Mouse (Mus musculus) embryonic facial prominence, embryonic 12.5 days (tissue): Measurements from ENCODE around the gene Mcrip1. TPM values are rescaled to one million over a fixed set of nuclear protein-coding genes. Genes with fewer than 3 reads are reported as not detected.
"Not testable (repeated sequence)": the region's sequence is repeated elsewhere in the genome, so short reads cannot be mapped to it uniquely, and the experiment has no call there.

Experiments used
- ATAC-seq: fragments of 200-750 bp; cut with Nextera tagmentation; 2 replicates; pipeline ENCODE4 v1.8.0; 2017; ENCODE audit not compliant: insufficient number of reproducible peaks, insufficient read depth, low FRiP score, low TSS enrichment
- H3K27ac ChIP-seq: fragments of 300-500 bp; sonication (generic); 2 replicates; pipeline ENCODE4 v1.5.1; 2016; ENCODE audit warnings: mild to moderate bottlenecking
- H3K27me3 ChIP-seq: fragments of 300-500 bp; sonication (generic); 2 replicates; pipeline ENCODE4 v1.6.1; 2016; ENCODE audit warnings: mild to moderate bottlenecking, moderate library complexity
- H3K36me3 ChIP-seq: fragments of 300-500 bp; sonication (generic); 2 replicates; pipeline ENCODE4 v1.6.1; 2016; ENCODE audit warnings: mild to moderate bottlenecking
- H3K4me1 ChIP-seq: fragments of 300-500 bp; sonication (generic); 2 replicates; pipeline ENCODE4 v1.6.1; 2016
- H3K4me2 ChIP-seq: fragments of 300-500 bp; sonication (generic); replicated peaks from 2 replicates; pipeline ENCODE4 v1.6.1; 2016; ENCODE audit warnings: mild to moderate bottlenecking, moderate library complexity
- H3K4me3 ChIP-seq: fragments of 300-500 bp; sonication (generic); 2 replicates; pipeline ENCODE4 v1.5.1; 2016; ENCODE audit warnings: mild to moderate bottlenecking
- H3K9ac ChIP-seq: fragments of 300-500 bp; sonication (generic); 2 replicates; pipeline ENCODE4 v1.6.1; 2016; ENCODE audit warnings: mild to moderate bottlenecking, moderate library complexity
- H3K9me3 ChIP-seq: fragments of 300-500 bp; sonication (generic); 2 replicates; pipeline ENCODE4 v1.6.1; 2016; ENCODE audit warnings: mild to moderate bottlenecking, moderate library complexity
- WGBS: fragments of 180-500 bp; shearing (Covaris S2); methylation state at CpG from one replicate; pipeline ENCODE4 v1.1.7; 2016; 5-methylcytosine and 5-hydroxymethylcytosine counted together
- polyA plus RNA-seq: library from polyadenylated mRNA; unstranded; fragments of >200 nt; fragmentation: Nextera tagmentation; extraction: Ambion mirVana; gene quantifications from 2 replicates; pipeline ENCODE4 v1.2.1, GENCODE M21; 2016

Gene Mcrip1
- polyA plus RNA-seq, 1 experiment from 2014 or later = 234 TPM

- H3K27me3 ChIP-seq = no peaks in the 10 kb centered on the region
- H3K9ac ChIP-seq = no peak overlapping the region
- no peak overlapping the region for H3K27ac ChIP-seq
- 85% methylated on average over 5 of the region's 5 CpGs for WGBS
- H3K36me3 ChIP-seq = no peaks in the 10 kb centered on the region
- ATAC-seq = no peak
- H3K4me2 ChIP-seq = no peak overlapping the region
- H3K9me3 ChIP-seq = no peaks in the 10 kb centered on the region
- H3K4me1 ChIP-seq = no peaks in the 10 kb centered on the region
- H3K4me3 ChIP-seq = no peak overlapping the region
Measured at GRCm38 (mm10) chr11:120520967-120521540, 28.5 kb downstream of the Mcrip1 start.

GRCm38 (mm10) chr11:120520498-120520897, 29.0 kb downstream of the Mcrip1 start:
- Histone ChIP-seq H3K9me3 (no peaks in the 10 kb centered on the region), H3K4me3 (no peak overlapping the region), H3K9ac (no peak overlapping the region; the same call in 1 of the 2 replicates), H3K27ac (no peak overlapping the region), H3K27me3 (no peaks in the 10 kb centered on the region), H3K4me1 (no peaks in the 10 kb centered on the region), H3K4me2 (no peak overlapping the region), H3K36me3 (no peaks in the 10 kb centered on the region)
- no peak for ATAC-seq
- 65% methylated on average over 9 of the region's 9 CpGs for WGBS

GRCm38 (mm10) chr11:120519738-120520137, 29.8 kb downstream of the Mcrip1 start:
- peak overlapping the region; percentile 32; the same call in 1 of the 2 replicates for H3K9ac ChIP-seq
- no peak overlapping the region for H3K4me3 ChIP-seq
- H3K4me2 ChIP-seq = no peak overlapping the region; the same call in 1 of the 2 replicates
- H3K9me3 ChIP-seq = no peaks in the 10 kb centered on the region
- H3K27ac ChIP-seq = no peak overlapping the region
- H3K4me1 ChIP-seq = no peaks in the 10 kb centered on the region
- WGBS = 35% methylated on average over 9 of the region's 9 CpGs
- no peaks in the 10 kb centered on the region for H3K27me3 ChIP-seq
- ATAC-seq = no peak; the same call in 1 of the 2 replicates
- no peaks in the 10 kb centered on the region for H3K36me3 ChIP-seq

GRCm38 (mm10) chr11:120518558-120518957, 31.0 kb downstream of the Mcrip1 start:
- Histone ChIP-seq H3K4me2 (no peak overlapping the region), H3K27me3 (no peaks in the 10 kb centered on the region), H3K9me3 (no peaks in the 10 kb centered on the region), H3K9ac (no peak overlapping the region), H3K27ac (no peak overlapping the region), H3K4me3 (no peak overlapping the region), H3K4me1 (no peaks in the 10 kb centered on the region), H3K36me3 (no peaks in the 10 kb centered on the region)
- no peak for ATAC-seq
- WGBS = 75% methylated on average over 6 of the region's 6 CpGs

GRCm38 (mm10) chr11:120518027-120518426, 31.5 kb downstream of the Mcrip1 start:
- Histone ChIP-seq H3K27ac (no peak overlapping the region), H3K4me2 (no peak overlapping the region), H3K27me3 (no peaks in the 10 kb centered on the region), H3K36me3 (no peaks in the 10 kb centered on the region), H3K9me3 (no peaks in the 10 kb centered on the region), H3K4me3 (no peak overlapping the region), H3K4me1 (no peaks in the 10 kb centered on the region), H3K9ac (no peak overlapping the region)
- WGBS = 52% methylated on average over 6 of the region's 6 CpGs
- ATAC-seq = no peak

- no peak overlapping the region for H3K4me2 ChIP-seq
- H3K4me1 ChIP-seq = no peaks in the 10 kb centered on the region
- no peaks in the 10 kb centered on the region for H3K36me3 ChIP-seq
- no peaks in the 10 kb centered on the region for H3K27me3 ChIP-seq
- no peak for ATAC-seq
- WGBS = 82% methylated on average over 4 of the region's 4 CpGs
- no peak overlapping the region for H3K4me3 ChIP-seq
- no peak overlapping the region for H3K27ac ChIP-seq
- no peaks in the 10 kb centered on the region for H3K9me3 ChIP-seq
- no peak overlapping the region for H3K9ac ChIP-seq
Measured at GRCm38 (mm10) chr11:120517147-120517546, 32.4 kb downstream of the Mcrip1 start.

GRCm38 (mm10) chr11:120515611-120516010, 33.9 kb downstream of the Mcrip1 start:
- Histone ChIP-seq H3K4me3 (no peak overlapping the region), H3K27ac (no peak overlapping the region), H3K4me1 (peaks cover 2% of the 10 kb centered on the region), H3K27me3 (no peaks in the 10 kb centered on the region), H3K36me3 (no peaks in the 10 kb centered on the region), H3K9ac (no peak overlapping the region), H3K4me2 (no peak overlapping the region), H3K9me3 (no peaks in the 10 kb centered on the region)
- 0 out of 2 replicates have a peak, but pooled peaks have one; percentile 65 for ATAC-seq
- 17% methylated on average over 17 of the region's 17 CpGs for WGBS

GRCm38 (mm10) chr11:120514262-120514661, 35.3 kb downstream of the Mcrip1 start:
- H3K4me1 ChIP-seq, ATAC-seq, H3K4me2 ChIP-seq, H3K9ac ChIP-seq, H3K36me3 ChIP-seq, H3K9me3 ChIP-seq, H3K27ac ChIP-seq, H3K27me3 ChIP-seq, H3K4me3 ChIP-seq: not testable (repeated sequence)
- 85% methylated on average over 2 of the region's 2 CpGs for WGBS

GRCm38 (mm10) chr11:120512790-120513453, 36.6 kb downstream of the Mcrip1 start:
- Histone ChIP-seq H3K4me2 (no peak overlapping the region), H3K4me1 (peaks cover 6% of the 10 kb centered on the region), H3K9ac (no peak overlapping the region), H3K9me3 (no peaks in the 10 kb centered on the region), H3K27ac (no peak overlapping the region), H3K27me3 (no peaks in the 10 kb centered on the region), H3K4me3 (no peak overlapping the region), H3K36me3 (no peaks in the 10 kb centered on the region)
- no peak for ATAC-seq
- WGBS = 39% methylated on average over 6 of the region's 6 CpGs

GRCm38 (mm10) chr11:120510375-120511030, 39.0 kb downstream of the Mcrip1 start:
- peaks cover 6% of the 10 kb centered on the region for H3K4me1 ChIP-seq
- H3K4me2 ChIP-seq = peak overlapping the region; percentile 46
- H3K27ac ChIP-seq = peak overlapping the region; percentile 63
- H3K27me3 ChIP-seq = no peaks in the 10 kb centered on the region
- peak overlapping the region; percentile 21; the same call in 1 of the 2 replicates for H3K9ac ChIP-seq
- H3K36me3 ChIP-seq = no peaks in the 10 kb centered on the region
- 4% methylated on average over 16 of the region's 16 CpGs for WGBS
- 0 out of 2 replicates have a peak overlapping the region, but pooled peaks have one; percentile 12 for H3K4me3 ChIP-seq
- ATAC-seq = no peak
- H3K9me3 ChIP-seq = no peaks in the 10 kb centered on the region

GRCm38 (mm10) chr11:120509940-120510339, 39.6 kb downstream of the Mcrip1 start:
- no peak overlapping the region for H3K4me3 ChIP-seq
- H3K9ac ChIP-seq = no peak overlapping the region
- H3K27me3 ChIP-seq = no peaks in the 10 kb centered on the region
- no peaks in the 10 kb centered on the region for H3K36me3 ChIP-seq
- peaks cover 6% of the 10 kb centered on the region for H3K4me1 ChIP-seq
- H3K4me2 ChIP-seq = peak overlapping the region; percentile 46; the same call in 1 of the 2 replicates
- peak overlapping the region; percentile 63 for H3K27ac ChIP-seq
- ATAC-seq = no peak
- no peaks in the 10 kb centered on the region for H3K9me3 ChIP-seq
- WGBS = 29% methylated on average over 4 of the region's 4 CpGs
